Mouse (Mus musculus) stomach, postnatal 0 days (tissue): ENCODE measurements around the gene Ykt6. TPM values are rescaled to one million over a fixed set of nuclear protein-coding genes. Genes with fewer than 3 reads are reported as not detected.

Experiments
- ATAC-seq: fragments of 200-750 bp; cut with Nextera tagmentation; 2 replicates; pipeline ENCODE4 v1.8.0; 2017; ENCODE audit not compliant: low FRiP score, low TSS enrichment
- DNase-seq: peaks from one replicate; pipeline ENCODE4 v3.0.0-alpha.2; 2016; ENCODE audit warnings: low spot score
- H3K27ac ChIP-seq: fragments of 300-500 bp; sonication (generic); replicated peaks from 2 replicates; pipeline ENCODE4 v1.5.1; 2014; ENCODE audit warnings: mild to moderate bottlenecking, control low read depth
- H3K27me3 ChIP-seq: fragments of 300-500 bp; sonication (generic); 2 replicates; pipeline ENCODE4 v1.6.1; 2014; ENCODE audit warnings: low read length; ENCODE audit not compliant: control insufficient read depth, insufficient read depth
- H3K36me3 ChIP-seq: fragments of 300-500 bp; sonication (generic); 2 replicates; pipeline ENCODE4 v1.6.1; 2014; ENCODE audit warnings: low read length, mixed read lengths; ENCODE audit not compliant: control insufficient read depth, insufficient read depth
- H3K4me1 ChIP-seq: fragments of 300-500 bp; sonication (generic); replicated peaks from 2 replicates; pipeline ENCODE4 v1.6.1; 2014; ENCODE audit warnings: antibody characterized with exemption; ENCODE audit not compliant: control insufficient read depth, insufficient read depth
- H3K4me2 ChIP-seq: fragments of 300-500 bp; sonication (generic); replicated peaks from 2 replicates; pipeline ENCODE4 v1.6.1; 2014; ENCODE audit warnings: low read depth, mild to moderate bottlenecking, control low read depth, moderate library complexity
- H3K4me3 ChIP-seq: fragments of 300-500 bp; sonication (generic); 2 replicates; pipeline ENCODE4 v1.5.1; 2014; ENCODE audit warnings: low read depth, low read length, control low read depth
- H3K9ac ChIP-seq: fragments of 300-500 bp; sonication (generic); 2 replicates; pipeline ENCODE4 v1.6.1; 2014; ENCODE audit warnings: mild to moderate bottlenecking, low read length, control low read depth, mixed read lengths
- H3K9me3 ChIP-seq: fragments of 300-500 bp; sonication (generic); 2 replicates; pipeline ENCODE4 v1.6.1; 2016; ENCODE audit warnings: low read length; ENCODE audit not compliant: control insufficient read depth
- CTCF ChIP-seq: IDR thresholded peaks from 2 replicates; pipeline ENCODE4 v1.5.1; 2016; ENCODE audit warnings: antibody characterized with exemption, low read depth, mild to moderate bottlenecking, moderate library complexity
- EP300 ChIP-seq: optimal IDR thresholded peaks from 2 replicates; pipeline ENCODE3; 2016; ENCODE audit warnings: antibody characterized with exemption
- WGBS: fragments of 180-500 bp; shearing (Covaris S2); extraction: QIAGEN DNeasy Blood & Tissue Kit; methylation state at CpG from one replicate; pipeline ENCODE4 v1.1.7; 2014; 5-methylcytosine and 5-hydroxymethylcytosine counted together
- polyA plus RNA-seq: library from polyadenylated mRNA; unstranded; fragments of >200 nt; fragmentation: Nextera tagmentation; extraction: Ambion mirVana; gene quantifications from 2 replicates; pipeline ENCODE4 v1.2.1, GENCODE M21; 2015

The Ykt6 gene
- polyA plus RNA-seq, 1 experiment from 2014 or later, result 47.0 TPM

DNA sequence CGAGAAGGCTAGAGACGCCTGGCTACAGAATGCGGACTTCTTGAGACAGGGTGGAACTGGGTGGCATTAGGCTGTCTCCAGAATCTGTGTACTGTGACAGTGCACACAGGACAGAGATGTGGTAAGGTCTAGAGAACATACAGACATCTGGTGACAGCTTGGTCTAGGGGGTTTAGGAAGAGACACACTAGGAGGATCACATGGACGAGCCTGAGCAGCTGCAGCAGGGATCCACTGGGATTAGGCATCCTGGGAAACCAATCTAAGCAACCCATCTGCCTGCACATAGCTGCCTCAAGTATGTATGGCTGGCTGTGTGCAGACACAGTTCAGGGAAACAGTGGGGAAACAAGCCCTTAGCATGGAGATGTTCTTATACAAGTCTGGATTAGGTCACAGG, 41.6 kb upstream of the Ykt6 start:
- no peak overlapping the region for H3K27ac ChIP-seq
- no peaks in the 10 kb centered on the region for H3K4me1 ChIP-seq
- TF ChIP-seq CTCF (no peak), EP300 (no peak)
- no peaks in the 10 kb centered on the region for H3K36me3 ChIP-seq
- WGBS, result 67% methylated on average over 4 of the region's 4 CpGs
- no peak overlapping the region for H3K4me3 ChIP-seq
- H3K9ac ChIP-seq, result peak overlapping the region; percentile 41; the same call in 1 of the 2 replicates
- H3K4me2 ChIP-seq, result no peak overlapping the region
- no peaks in the 10 kb centered on the region for H3K27me3 ChIP-seq
- H3K9me3 ChIP-seq, result no peaks in the 10 kb centered on the region
- DNase-seq, result no peak
- no peak for ATAC-seq

DNA sequence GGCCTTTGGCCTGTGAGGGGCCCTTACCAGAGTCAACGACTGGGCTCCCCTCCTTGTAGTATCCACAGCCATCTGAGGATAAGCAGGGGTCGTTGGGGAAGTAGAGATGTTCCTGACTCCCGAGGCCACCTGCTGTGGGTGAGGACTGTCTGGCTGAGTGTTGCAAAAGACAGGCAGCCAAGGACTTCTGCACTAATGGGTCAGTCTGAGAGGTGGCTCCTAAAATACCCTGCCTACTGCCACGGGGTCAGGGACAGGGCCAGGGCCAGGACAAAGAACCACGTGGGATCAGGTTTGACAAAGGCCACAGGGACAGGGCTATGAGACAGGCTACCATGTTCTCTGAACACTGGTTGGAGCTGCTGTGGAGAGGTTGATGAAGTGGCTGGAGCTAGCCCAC, 40.6 kb upstream of the Ykt6 start:
- Histone ChIP-seq H3K4me1 (no peaks in the 10 kb centered on the region; the same call in 1 of the 2 replicates), H3K27me3 (no peaks in the 10 kb centered on the region)
- DNase-seq, result no peak

DNA sequence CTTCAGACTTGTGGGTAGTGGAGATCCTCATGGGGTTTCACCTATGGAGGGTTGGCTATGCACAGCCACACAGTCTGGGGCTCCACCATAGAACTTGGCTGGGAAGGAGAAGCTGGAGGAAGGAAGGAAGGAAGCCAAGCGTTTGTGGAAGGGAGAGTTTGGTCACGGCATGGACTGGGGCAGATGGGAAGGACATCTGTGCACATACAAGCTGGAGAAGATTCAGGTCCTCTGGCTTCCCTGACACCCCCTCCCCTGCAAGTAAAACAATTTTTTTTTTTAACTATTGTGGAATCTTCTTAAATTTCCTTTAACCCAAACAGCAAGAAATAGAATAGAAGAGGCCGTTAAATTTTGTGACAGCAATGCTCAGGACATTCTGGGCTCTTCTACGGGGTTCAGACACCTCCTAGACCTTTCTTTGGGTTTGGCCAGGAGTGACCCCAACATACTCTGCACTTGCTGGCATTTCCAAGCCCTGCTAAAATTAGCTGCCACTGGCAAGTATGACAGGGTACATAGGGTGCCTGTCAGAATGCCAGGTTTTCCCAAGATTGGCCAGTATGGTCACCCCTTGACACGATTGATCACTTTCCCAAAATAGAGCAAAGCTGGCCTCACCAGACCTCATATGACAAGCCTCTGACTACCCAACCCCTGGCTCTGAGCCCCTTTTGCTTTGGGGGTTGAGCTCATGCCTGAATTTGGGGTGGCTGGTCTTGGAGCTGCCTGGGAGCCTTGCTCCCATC, 39.9 kb upstream of the Ykt6 start:
- no peak for DNase-seq

More for the DNA sequence above, 40.6 kb upstream of the Ykt6 start:
- Histone ChIP-seq H3K9me3 (no peaks in the 10 kb centered on the region), H3K36me3 (no peaks in the 10 kb centered on the region), H3K4me3 (no peak overlapping the region), H3K27ac (no peak overlapping the region), H3K4me2 (no peak overlapping the region), H3K9ac (no peak overlapping the region)
- no peak for ATAC-seq
- TF ChIP-seq EP300, result no peak
- no peak for TF ChIP-seq CTCF
- 50% methylated on average over 5 of the region's 5 CpGs for WGBS

DNA sequence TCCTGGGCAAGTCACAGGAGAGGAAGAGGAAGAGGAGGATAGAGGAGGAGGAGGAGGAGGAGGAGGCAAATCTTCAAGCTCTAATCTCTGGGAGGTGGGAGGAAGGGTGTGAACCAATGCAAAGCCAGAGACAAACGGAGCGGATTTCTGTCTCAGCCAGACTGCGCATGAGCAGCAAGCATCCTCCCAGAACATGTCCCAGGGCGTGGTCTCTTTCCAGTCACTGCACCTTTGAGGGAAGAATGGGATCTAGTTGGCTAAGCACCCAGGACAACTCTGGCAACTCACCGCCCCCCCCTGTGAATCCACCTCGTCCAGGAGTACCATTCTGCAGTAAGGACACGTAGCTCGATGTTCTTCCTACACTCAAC, 39.3 kb upstream of the Ykt6 start:
- Histone ChIP-seq H3K4me3 (no peak overlapping the region), H3K9ac (no peak overlapping the region), H3K4me2 (no peak overlapping the region), H3K27ac (no peak overlapping the region), H3K27me3 (no peaks in the 10 kb centered on the region), H3K9me3 (no peaks in the 10 kb centered on the region), H3K4me1 (no peaks in the 10 kb centered on the region; the same call in 1 of the 2 replicates), H3K36me3 (no peaks in the 10 kb centered on the region)
- DNase-seq (no peak), ATAC-seq (no peak)
- WGBS, result 57% methylated on average over 8 of the region's 8 CpGs
- TF ChIP-seq EP300, result no peak
- TF ChIP-seq CTCF, result no peak

More for the DNA sequence above, 39.9 kb upstream of the Ykt6 start:
- no peaks in the 10 kb centered on the region; the same call in 1 of the 2 replicates for H3K4me1 ChIP-seq
- 76% methylated on average over 5 of the region's 5 CpGs for WGBS
- no peak for ATAC-seq
- no peak overlapping the region for H3K4me3 ChIP-seq
- no peaks in the 10 kb centered on the region for H3K27me3 ChIP-seq
- no peak overlapping the region for H3K4me2 ChIP-seq
- H3K27ac ChIP-seq, result no peak overlapping the region
- H3K9ac ChIP-seq, result no peak overlapping the region
- no peaks in the 10 kb centered on the region for H3K9me3 ChIP-seq
- no peaks in the 10 kb centered on the region for H3K36me3 ChIP-seq
- TF ChIP-seq CTCF (no peak), EP300 (no peak)

DNA sequence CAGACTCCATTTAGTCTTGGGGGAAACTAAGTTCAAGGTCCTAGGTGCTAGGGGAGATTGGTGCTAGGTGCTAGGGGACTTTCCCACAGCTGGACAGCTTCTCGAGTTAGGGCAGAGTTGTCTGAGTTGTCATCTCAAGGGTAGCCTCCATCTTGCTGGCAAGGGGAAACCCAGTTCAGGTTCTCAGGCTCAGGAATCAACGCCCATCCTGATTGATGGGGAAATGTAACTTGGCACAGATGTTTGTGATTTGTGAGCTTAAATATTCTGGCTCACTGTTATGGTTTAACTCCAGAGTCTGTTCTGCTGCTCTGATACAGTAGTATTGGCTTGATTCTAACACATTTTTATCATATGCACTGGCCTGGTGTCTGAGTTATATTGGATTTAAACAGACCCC, 37.4 kb upstream of the Ykt6 start:
- no peaks in the 10 kb centered on the region; the same call in 1 of the 2 replicates for H3K4me1 ChIP-seq
- no peak overlapping the region for H3K4me3 ChIP-seq
- no peak overlapping the region for H3K9ac ChIP-seq
- WGBS, result 68% methylated on average over 2 of the region's 2 CpGs
- H3K27me3 ChIP-seq, result no peaks in the 10 kb centered on the region
- H3K36me3 ChIP-seq, result no peaks in the 10 kb centered on the region
- DNase-seq (no peak), ATAC-seq (no peak)
- no peak overlapping the region for H3K4me2 ChIP-seq
- TF ChIP-seq CTCF (no peak), EP300 (no peak)
- H3K9me3 ChIP-seq, result no peaks in the 10 kb centered on the region
- no peak overlapping the region for H3K27ac ChIP-seq

DNA sequence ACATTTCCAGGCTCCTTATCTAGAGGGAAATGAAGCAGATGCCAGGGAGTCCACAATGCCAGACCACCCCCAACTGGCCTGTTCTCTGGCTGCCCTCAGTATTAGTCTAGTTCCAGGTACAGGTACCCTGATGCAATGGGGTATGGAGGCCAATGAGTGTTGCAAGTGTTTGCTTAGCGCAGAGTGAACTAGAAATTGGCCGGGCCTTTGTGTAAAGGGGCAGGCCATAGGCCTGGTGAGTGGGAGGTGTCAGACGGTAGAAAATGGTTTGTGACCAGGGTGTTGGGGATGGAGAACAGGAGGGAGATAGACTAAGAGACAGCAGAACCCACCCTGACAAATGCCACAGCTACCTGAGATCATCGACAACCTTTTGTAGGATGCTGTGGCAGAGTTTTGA, 35.9 kb upstream of the Ykt6 start:
- no peak for DNase-seq
- ATAC-seq, result 0 out of 2 replicates have a peak, but pooled peaks have one; percentile 44
- WGBS, result 85% methylated on average over 4 of the region's 4 CpGs

More for the DNA sequence above, 35.9 kb upstream of the Ykt6 start:
- Histone ChIP-seq H3K4me1 (no peaks in the 10 kb centered on the region; the same call in 1 of the 2 replicates), H3K27me3 (no peaks in the 10 kb centered on the region), H3K4me2 (no peak overlapping the region), H3K27ac (no peak overlapping the region), H3K9ac (no peak overlapping the region), H3K4me3 (no peak overlapping the region), H3K9me3 (no peaks in the 10 kb centered on the region), H3K36me3 (no peaks in the 10 kb centered on the region)
- no peak for TF ChIP-seq CTCF
- no peak for TF ChIP-seq EP300
